Mouse (Mus musculus) splenic B cell, adult 2 months (primary cell): ENCODE data around the gene Crtc1.

Source experiments
- DNase-seq: peaks from one replicate; pipeline ENCODE4 v3.0.0-alpha.2; 2011; ENCODE audit warnings: low read depth, low spot score
- H3K27me3 ChIP-seq: 2 replicates; pipeline ENCODE4 v1.6.1; 2012; ENCODE audit warnings: mild to moderate bottlenecking, low read length, moderate library complexity, mixed read lengths; ENCODE audit not compliant: control insufficient read depth, poor library complexity, insufficient read depth, severe bottlenecking
- H3K36me3 ChIP-seq: 2 replicates; pipeline ENCODE4 v1.6.1; 2012; ENCODE audit warnings: mild to moderate bottlenecking, low read length, moderate library complexity, mixed read lengths; ENCODE audit not compliant: control insufficient read depth, poor library complexity, insufficient read depth, severe bottlenecking

The Crtc1 gene

GRCm38 (mm10) chr8:70397611-70398563 lies 41.5 kb downstream of the Crtc1 start:
- no peaks in the 10 kb centered on the region for H3K27me3 ChIP-seq

DNA sequence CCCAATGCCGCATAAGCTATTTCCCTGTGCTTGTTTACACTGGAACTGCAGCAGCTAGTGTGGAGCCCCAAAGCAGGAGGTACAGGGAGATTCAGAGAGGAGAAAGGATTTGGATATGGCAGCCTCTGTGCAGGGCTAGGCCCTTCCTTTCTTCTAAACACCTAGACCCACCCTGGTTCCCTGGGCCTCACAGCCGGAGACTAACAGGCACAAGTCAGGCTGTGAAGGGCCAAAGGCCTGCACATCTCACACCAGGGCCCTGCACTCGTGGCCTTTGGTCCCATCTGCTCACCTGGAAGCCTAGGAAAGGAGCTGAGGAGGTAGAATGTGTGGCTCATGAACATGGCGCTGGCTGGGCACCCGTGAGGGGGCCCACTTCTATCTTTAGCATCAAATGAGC lies 43.2 kb downstream of the Crtc1 start:
- no peak for DNase-seq
- H3K27me3 ChIP-seq: no peaks in the 10 kb centered on the region
- H3K36me3 ChIP-seq: no peaks in the 10 kb centered on the region

More at GRCm38 (mm10) chr8:70397611-70398563, 41.5 kb downstream of the Crtc1 start:
- no peaks in the 10 kb centered on the region for H3K36me3 ChIP-seq
- no peak for DNase-seq

- Histone ChIP-seq H3K36me3 (no peaks in the 10 kb centered on the region), H3K27me3 (no peaks in the 10 kb centered on the region)
- no peak for DNase-seq
Measured at GRCm38 (mm10) chr8:70395649-70396048, 43.7 kb downstream of the Crtc1 start.

DNA sequence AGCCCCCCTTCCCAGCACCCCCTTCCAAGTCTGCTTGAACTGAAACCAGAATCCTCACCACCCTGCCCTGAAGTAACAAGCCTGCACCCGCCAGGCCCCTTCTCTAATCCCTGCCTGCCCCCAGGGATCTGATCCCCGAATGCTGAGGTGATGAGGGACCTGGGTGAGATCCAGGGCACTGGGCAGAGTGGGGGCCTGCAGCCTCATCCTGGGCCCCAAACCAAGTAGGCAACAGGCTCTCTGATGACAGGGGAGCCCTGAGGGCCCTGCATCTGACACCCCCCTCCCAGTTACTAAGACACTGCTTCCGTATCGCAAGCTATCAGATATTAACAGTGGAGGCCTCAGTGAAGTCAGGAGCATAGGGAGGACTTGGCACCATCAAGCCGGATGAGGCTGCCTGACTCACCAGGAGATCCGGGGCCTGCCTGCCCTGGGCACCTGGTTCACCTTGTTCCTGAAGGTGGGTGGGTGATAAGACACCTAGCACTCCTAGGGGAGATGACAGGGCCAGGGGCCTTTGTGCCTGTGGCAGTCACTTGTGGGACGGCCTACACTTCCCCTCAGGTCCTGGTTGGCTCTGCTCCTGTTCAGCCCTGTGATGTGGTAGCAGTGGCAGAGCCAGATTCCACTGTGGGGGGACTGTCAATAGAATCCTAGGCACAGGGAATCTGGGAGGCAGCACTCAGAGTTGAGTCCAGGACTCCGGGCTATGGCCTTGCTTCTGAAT lies 44.9 kb downstream of the Crtc1 start:
- no peaks in the 10 kb centered on the region for H3K27me3 ChIP-seq
- DNase-seq: no peak

GRCm38 (mm10) chr8:70393087-70393486 lies 46.3 kb downstream of the Crtc1 start:
- Histone ChIP-seq H3K36me3 (no peaks in the 10 kb centered on the region), H3K27me3 (no peaks in the 10 kb centered on the region)
- no peak for DNase-seq

More for the DNA sequence above, 44.9 kb downstream of the Crtc1 start:
- H3K36me3 ChIP-seq: no peaks in the 10 kb centered on the region

DNA sequence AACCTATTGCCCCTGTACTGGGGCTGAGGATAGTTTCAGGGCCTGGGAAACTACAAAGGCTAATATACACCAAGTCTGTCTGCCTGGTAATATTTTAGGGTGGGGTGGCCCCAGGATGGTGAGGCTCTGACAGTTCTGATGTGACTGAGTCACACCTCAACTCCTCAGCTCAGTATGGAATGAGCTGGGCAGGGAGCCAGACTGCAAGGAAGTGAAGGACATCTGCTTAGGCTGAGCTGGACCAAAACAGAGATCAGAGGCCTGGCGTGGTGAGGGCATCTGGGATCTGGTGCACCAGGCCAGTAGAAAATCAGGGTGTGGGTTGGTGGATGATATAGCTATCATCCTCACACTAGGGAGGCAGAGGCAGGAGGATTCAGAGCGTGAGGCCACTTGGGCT lies 49.7 kb downstream of the Crtc1 start:
- H3K27me3 ChIP-seq: no peaks in the 10 kb centered on the region
- peaks cover 2% of the 10 kb centered on the region for H3K36me3 ChIP-seq
- DNase-seq: no peak

DNA sequence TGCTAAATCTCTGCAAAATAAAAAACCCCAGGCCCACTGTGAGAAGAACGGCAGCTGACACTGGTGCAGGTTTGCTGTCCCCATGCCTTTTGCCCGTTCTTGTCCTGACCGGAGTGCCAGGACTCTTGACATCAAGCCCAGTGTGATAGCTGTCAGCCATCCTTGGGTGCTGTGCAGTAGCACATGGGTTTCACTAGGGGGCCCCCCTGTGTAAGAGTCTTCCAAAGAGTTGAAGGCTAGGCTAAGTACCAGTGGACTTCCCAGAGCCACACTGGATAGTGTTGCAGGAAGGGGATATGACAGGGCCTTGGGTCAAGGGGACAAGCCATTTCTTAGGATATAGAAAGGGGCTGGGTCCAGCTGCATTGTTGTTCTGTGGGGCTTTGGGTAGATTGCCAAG lies 56.1 kb downstream of the Crtc1 start:
- peak; percentile 73 for DNase-seq
- peaks cover 2% of the 10 kb centered on the region for H3K36me3 ChIP-seq
- no peaks in the 10 kb centered on the region for H3K27me3 ChIP-seq

GRCm38 (mm10) chr8:70380069-70380468 lies 59.3 kb downstream of the Crtc1 start:
- DNase-seq: no peak
- H3K27me3 ChIP-seq: no peaks in the 10 kb centered on the region
- H3K36me3 ChIP-seq: no peaks in the 10 kb centered on the region

DNA sequence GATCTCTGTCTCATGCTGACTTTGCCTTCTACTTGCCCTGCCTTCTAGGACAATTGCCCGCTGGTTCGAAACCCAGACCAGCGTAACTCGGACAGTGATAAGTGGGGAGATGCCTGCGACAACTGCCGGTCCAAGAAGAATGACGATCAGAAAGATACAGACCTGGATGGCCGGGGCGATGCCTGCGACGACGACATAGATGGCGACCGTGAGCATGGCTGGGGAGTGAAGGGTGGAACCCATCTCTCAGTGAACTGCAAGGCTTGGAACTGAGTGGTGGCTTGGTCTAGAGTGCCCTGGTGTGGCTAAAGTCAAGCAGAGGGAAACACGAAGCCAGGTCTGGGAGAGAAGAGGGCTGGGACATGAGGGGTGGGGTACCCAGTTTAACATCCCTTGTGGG lies 62.3 kb downstream of the Crtc1 start:
- Histone ChIP-seq H3K36me3 (no peaks in the 10 kb centered on the region), H3K27me3 (no peaks in the 10 kb centered on the region)
- peak; percentile 26 for DNase-seq

DNA sequence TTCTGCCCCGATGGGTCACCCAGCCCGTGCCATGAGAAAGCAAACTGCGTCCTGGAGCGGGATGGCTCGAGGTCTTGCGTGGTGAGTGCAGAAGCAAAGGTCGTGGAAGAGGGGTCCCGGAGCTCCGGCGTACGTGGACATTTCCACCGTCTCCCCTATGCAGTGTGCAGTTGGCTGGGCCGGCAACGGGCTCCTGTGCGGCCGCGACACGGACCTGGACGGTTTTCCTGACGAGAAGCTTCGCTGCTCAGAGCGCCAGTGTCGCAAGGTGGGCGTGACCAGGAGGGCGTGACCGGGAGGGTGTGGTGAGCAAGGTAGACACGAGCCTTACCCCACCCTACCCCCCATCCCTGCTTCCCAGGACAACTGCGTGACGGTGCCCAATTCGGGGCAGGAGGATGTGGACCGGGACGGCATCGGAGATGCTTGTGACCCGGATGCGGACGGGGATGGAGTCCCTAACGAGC lies 63.1 kb downstream of the Crtc1 start:
- Histone ChIP-seq H3K36me3 (no peaks in the 10 kb centered on the region), H3K27me3 (peaks cover 2% of the 10 kb centered on the region; the same call in 1 of the 2 replicates)
- DNase-seq: no peak

GRCm38 (mm10) chr8:70375212-70375859 lies 64.0 kb downstream of the Crtc1 start:
- Histone ChIP-seq H3K36me3 (no peaks in the 10 kb centered on the region), H3K27me3 (peaks cover 2% of the 10 kb centered on the region; the same call in 1 of the 2 replicates)
- DNase-seq: peak; percentile 38

- DNase-seq: peak; percentile 73
- Histone ChIP-seq H3K36me3 (no peaks in the 10 kb centered on the region), H3K27me3 (peaks cover 2% of the 10 kb centered on the region; the same call in 1 of the 2 replicates)
Measured at GRCm38 (mm10) chr8:70374318-70374927, 65.0 kb downstream of the Crtc1 start.

GRCm38 (mm10) chr8:70373397-70374317 lies 65.7 kb downstream of the Crtc1 start, which contains the start of gene Comp:
Comp (plus strand) TSS chr8:70373558.
- H3K27me3 ChIP-seq: peaks cover 2% of the 10 kb centered on the region; the same call in 1 of the 2 replicates
- no peak for DNase-seq
- no peaks in the 10 kb centered on the region for H3K36me3 ChIP-seq
